Mouse (Mus musculus) embryonic facial prominence, embryonic 13.5 days (tissue): ENCODE measurements around the gene Eef1akmt2. TPM values are rescaled to one million over a fixed set of nuclear protein-coding genes. Genes with fewer than 3 reads are reported as not detected.

Experiments used
- ATAC-seq: fragments of 200-750 bp; cut with Nextera tagmentation; 2 replicates; pipeline ENCODE4 v1.8.0; 2017; ENCODE audit warnings: low read depth; ENCODE audit not compliant: insufficient number of reproducible peaks, insufficient read depth, low FRiP score, low TSS enrichment
- H3K27ac ChIP-seq: fragments of 300-500 bp; sonication (generic); 2 replicates; pipeline ENCODE4 v1.5.1; 2015; ENCODE audit warnings: moderate library complexity, mild to moderate bottlenecking, inconsistent platforms
- H3K27me3 ChIP-seq: fragments of 300-500 bp; sonication (generic); 2 replicates; pipeline ENCODE4 v1.6.1; 2015; ENCODE audit warnings: mild to moderate bottlenecking, inconsistent platforms
- H3K36me3 ChIP-seq: fragments of 300-500 bp; sonication (generic); 2 replicates; pipeline ENCODE4 v1.6.1; 2015; ENCODE audit warnings: mild to moderate bottlenecking, inconsistent platforms
- H3K4me1 ChIP-seq: fragments of 300-500 bp; sonication (generic); 2 replicates; pipeline ENCODE4 v1.6.1; 2015; ENCODE audit warnings: inconsistent platforms
- H3K4me2 ChIP-seq: fragments of 300-500 bp; sonication (generic); 2 replicates; pipeline ENCODE4 v1.6.1; 2015; ENCODE audit warnings: moderate library complexity, mild to moderate bottlenecking, inconsistent platforms
- H3K4me3 ChIP-seq: fragments of 300-500 bp; sonication (generic); 2 replicates; pipeline ENCODE4 v1.5.1; 2015; ENCODE audit warnings: mild to moderate bottlenecking, inconsistent platforms
- H3K9ac ChIP-seq: fragments of 300-500 bp; sonication (generic); 2 replicates; pipeline ENCODE4 v1.6.1; 2015; ENCODE audit warnings: mild to moderate bottlenecking, inconsistent platforms
- H3K9me3 ChIP-seq: fragments of 300-500 bp; sonication (generic); 2 replicates; pipeline ENCODE4 v1.6.1; 2016; ENCODE audit warnings: inconsistent platforms
- WGBS: fragments of 180-500 bp; shearing (Covaris S2); methylation state at CpG from one replicate; pipeline ENCODE4 v1.1.7; 2015; ENCODE audit warnings: mixed read lengths; 5-methylcytosine and 5-hydroxymethylcytosine counted together
- polyA plus RNA-seq: library from polyadenylated mRNA; unstranded; fragments of >200 nt; fragmentation: Nextera tagmentation; extraction: Ambion mirVana; gene quantifications from 2 replicates; pipeline ENCODE4 v1.2.1, GENCODE M21; 2015

Gene Eef1akmt2
- polyA plus RNA-seq, 1 experiment from 2014 or later = 80.1 TPM

- 85% methylated on average over 5 of the region's 5 CpGs for WGBS
- H3K4me3 ChIP-seq = no peak overlapping the region
- ATAC-seq = no peak
Observed at GRCm38 (mm10) chr7:132799119-132800016, 53.1 kb downstream of the Eef1akmt2 start.

DNA sequence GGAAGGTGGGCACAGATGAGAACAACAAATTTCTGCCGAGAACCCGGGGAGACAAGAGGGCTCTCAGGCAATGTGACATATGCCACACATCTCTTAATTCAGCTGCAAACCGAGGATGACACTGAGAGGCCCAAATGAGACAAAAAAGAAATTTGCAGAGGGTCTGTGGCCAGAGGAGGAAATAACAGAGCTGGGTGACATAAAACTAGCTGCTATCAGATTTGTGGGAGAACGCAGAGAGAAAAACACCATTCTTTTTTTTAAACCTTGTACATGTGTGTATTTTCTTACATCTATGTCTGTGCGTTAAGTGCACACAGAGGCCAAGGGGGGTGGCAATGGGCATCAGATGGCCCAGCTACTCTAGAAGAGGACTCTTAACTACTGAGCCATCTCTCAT is 57.3 kb downstream of the Eef1akmt2 start:
- Histone ChIP-seq H3K27me3 (no peaks in the 10 kb centered on the region), H3K9me3 (no peaks in the 10 kb centered on the region), H3K4me3 (no peak overlapping the region), H3K36me3 (0 out of 2 replicates have a peak, but pooled peaks cover 3% of the 10 kb centered on the region), H3K27ac (no peak overlapping the region), H3K4me2 (no peak overlapping the region), H3K4me1 (peaks cover 33% of the 10 kb centered on the region), H3K9ac (no peak overlapping the region)
- WGBS = 86% methylated on average over 5 of the region's 5 CpGs
- no peak for ATAC-seq

More at GRCm38 (mm10) chr7:132799119-132800016, 53.1 kb downstream of the Eef1akmt2 start:
- Histone ChIP-seq H3K4me2 (no peak overlapping the region), H3K4me1 (peaks cover 22% of the 10 kb centered on the region; the same call in 1 of the 2 replicates), H3K36me3 (0 out of 2 replicates have a peak, but pooled peaks cover 10% of the 10 kb centered on the region), H3K9ac (0 out of 2 replicates have a peak overlapping the region, but pooled peaks have one; percentile 6), H3K27ac (no peak overlapping the region), H3K27me3 (no peaks in the 10 kb centered on the region), H3K9me3 (no peaks in the 10 kb centered on the region)

DNA sequence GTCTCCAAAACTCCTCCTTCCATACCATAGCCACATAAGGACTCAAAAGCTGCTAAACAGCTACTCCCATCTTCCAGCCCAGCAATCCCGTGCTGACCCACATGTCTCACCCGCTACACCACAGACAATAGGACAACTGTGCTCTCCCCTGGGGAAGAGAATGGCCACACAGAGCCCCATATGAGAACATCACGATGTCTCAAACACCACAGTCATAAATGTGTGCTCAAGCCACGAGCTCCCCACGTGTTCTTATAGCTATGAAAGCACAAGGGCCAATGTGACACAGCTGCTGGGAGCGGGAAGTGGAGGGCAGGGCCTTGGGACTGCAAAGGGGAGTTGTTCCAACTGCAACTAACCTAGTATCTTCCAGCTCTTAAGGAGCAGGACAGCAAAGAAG is 59.0 kb downstream of the Eef1akmt2 start:
- Histone ChIP-seq H3K27ac (no peak overlapping the region; the same call in 1 of the 2 replicates), H3K4me2 (no peak overlapping the region), H3K36me3 (0 out of 2 replicates have a peak, but pooled peaks cover 3% of the 10 kb centered on the region), H3K27me3 (no peaks in the 10 kb centered on the region), H3K4me1 (peaks cover 29% of the 10 kb centered on the region), H3K9me3 (no peaks in the 10 kb centered on the region), H3K4me3 (no peak overlapping the region), H3K9ac (no peak overlapping the region)
- no peak for ATAC-seq
- 63% methylated on average over 6 of the region's 6 CpGs for WGBS

DNA sequence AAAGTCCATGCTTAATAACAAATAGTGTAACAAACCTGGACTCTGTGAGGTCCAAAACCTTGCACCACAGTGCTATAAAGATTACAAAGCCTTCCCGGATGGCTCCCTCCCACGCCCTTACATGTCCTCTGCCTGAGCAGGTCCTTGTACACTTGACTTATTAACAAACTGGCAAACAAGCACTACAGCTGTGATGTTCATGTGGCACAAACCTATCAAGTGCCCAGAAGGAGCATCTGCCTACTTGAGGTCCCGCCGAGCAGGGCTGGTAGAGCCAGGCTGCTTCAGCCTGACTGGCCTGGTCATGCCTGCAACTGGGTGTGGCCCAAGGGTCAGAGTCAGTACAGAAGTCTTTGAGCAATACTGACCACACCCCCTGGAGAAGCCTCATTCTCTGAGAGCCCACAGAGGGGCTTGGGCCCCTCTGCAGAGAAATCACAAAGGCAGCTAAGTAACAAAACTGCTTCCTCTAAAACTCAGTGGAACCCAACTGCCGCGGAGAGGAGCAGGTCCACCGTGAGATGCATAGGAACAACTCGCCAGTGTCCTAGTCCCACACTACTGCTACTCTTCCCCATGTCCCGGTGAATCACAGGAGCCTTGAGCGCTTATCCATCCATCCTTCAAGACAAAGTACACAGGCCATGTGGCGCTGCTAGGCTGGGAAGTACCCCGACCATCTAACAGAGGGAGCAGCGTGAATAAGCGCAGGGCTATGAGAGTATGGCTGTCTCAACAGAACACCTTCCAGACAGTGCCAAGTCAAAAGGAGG is 61.8 kb downstream of the Eef1akmt2 start:
- no peak overlapping the region for H3K4me2 ChIP-seq
- H3K4me3 ChIP-seq = no peak overlapping the region
- H3K4me1 ChIP-seq = peaks cover 37% of the 10 kb centered on the region
- 85% methylated on average over 14 of the region's 14 CpGs for WGBS
- ATAC-seq = no peak
- no peaks in the 10 kb centered on the region for H3K27me3 ChIP-seq
- no peaks in the 10 kb centered on the region for H3K36me3 ChIP-seq
- H3K9me3 ChIP-seq = no peaks in the 10 kb centered on the region
- H3K9ac ChIP-seq = no peak overlapping the region
- no peak overlapping the region for H3K27ac ChIP-seq

DNA sequence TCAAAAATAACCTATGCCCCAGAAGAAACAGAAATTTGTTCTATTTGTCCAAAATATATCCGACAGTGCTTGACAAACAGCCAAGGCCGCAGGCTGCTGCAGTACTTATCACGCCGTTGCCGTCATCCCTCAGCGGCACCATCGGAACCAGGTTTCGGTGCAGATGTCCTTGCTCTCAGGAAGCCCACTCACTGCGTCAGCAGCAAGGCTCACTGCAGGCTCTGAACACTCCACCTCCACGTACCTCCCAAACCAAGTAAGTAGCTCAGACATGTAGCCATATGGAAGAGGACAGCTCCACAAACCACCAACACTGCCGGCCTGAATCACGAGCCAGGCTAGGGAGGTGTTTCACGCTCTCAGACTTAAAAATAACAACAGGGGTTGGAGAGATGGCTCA is 63.6 kb downstream of the Eef1akmt2 start:
- H3K4me2 ChIP-seq = no peak overlapping the region
- WGBS = 94% methylated on average over 13 of the region's 13 CpGs
- no peak overlapping the region for H3K4me3 ChIP-seq
- no peaks in the 10 kb centered on the region for H3K27me3 ChIP-seq
- no peak overlapping the region for H3K27ac ChIP-seq
- H3K9ac ChIP-seq = no peak overlapping the region
- peaks cover 31% of the 10 kb centered on the region for H3K4me1 ChIP-seq
- ATAC-seq = no peak
- no peaks in the 10 kb centered on the region for H3K9me3 ChIP-seq
- no peaks in the 10 kb centered on the region for H3K36me3 ChIP-seq

- no peaks in the 10 kb centered on the region for H3K9me3 ChIP-seq
- no peak for ATAC-seq
- no peaks in the 10 kb centered on the region for H3K36me3 ChIP-seq
- WGBS = 93% methylated on average over 4 of the region's 4 CpGs
- no peak overlapping the region for H3K9ac ChIP-seq
- H3K27me3 ChIP-seq = no peaks in the 10 kb centered on the region
- H3K4me1 ChIP-seq = peaks cover 25% of the 10 kb centered on the region
- H3K4me3 ChIP-seq = no peak overlapping the region
- H3K27ac ChIP-seq = no peak overlapping the region
- H3K4me2 ChIP-seq = no peak overlapping the region
Observed at GRCm38 (mm10) chr7:132787496-132788190, 64.8 kb downstream of the Eef1akmt2 start.

GRCm38 (mm10) chr7:132787022-132787421 is 65.5 kb downstream of the Eef1akmt2 start:
- Histone ChIP-seq H3K4me3 (no peak overlapping the region), H3K4me2 (no peak overlapping the region), H3K36me3 (no peaks in the 10 kb centered on the region), H3K4me1 (peaks cover 27% of the 10 kb centered on the region), H3K9ac (no peak overlapping the region), H3K9me3 (no peaks in the 10 kb centered on the region), H3K27ac (no peak overlapping the region), H3K27me3 (no peaks in the 10 kb centered on the region)
- no peak for ATAC-seq
- 89% methylated on average over 4 of the region's 4 CpGs for WGBS

DNA sequence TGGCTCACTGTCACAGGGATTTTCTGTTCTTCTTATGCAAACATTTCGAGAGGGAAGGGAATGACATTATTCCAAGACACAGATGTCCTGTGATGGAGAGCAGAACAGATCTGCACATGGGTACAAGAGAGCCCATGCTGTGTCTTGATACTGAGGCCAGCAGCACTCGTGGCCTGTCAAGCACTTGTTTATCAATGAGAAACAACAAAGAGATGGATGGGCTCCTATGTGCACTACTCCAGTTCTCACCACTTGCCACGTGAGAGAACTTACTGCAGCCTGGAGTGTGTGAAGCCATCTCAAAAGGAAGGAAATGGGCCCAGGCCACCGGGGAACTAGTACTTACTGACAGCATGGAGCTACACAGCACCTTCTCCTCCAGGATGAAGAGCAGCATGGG is 66.0 kb downstream of the Eef1akmt2 start:
- no peak overlapping the region for H3K27ac ChIP-seq
- no peak overlapping the region for H3K4me3 ChIP-seq
- 57% methylated on average over 4 of the region's 4 CpGs for WGBS
- ATAC-seq = no peak
- no peaks in the 10 kb centered on the region for H3K36me3 ChIP-seq
- H3K4me2 ChIP-seq = no peak overlapping the region
- H3K4me1 ChIP-seq = peaks cover 27% of the 10 kb centered on the region
- H3K27me3 ChIP-seq = no peaks in the 10 kb centered on the region
- no peak overlapping the region for H3K9ac ChIP-seq
- no peaks in the 10 kb centered on the region for H3K9me3 ChIP-seq

- H3K4me2 ChIP-seq = no peak overlapping the region
- no peaks in the 10 kb centered on the region for H3K36me3 ChIP-seq
- no peak overlapping the region for H3K27ac ChIP-seq
- H3K4me3 ChIP-seq = no peak overlapping the region
- no peaks in the 10 kb centered on the region for H3K9me3 ChIP-seq
- no peak overlapping the region for H3K9ac ChIP-seq
- no peaks in the 10 kb centered on the region for H3K27me3 ChIP-seq
- ATAC-seq = no peak
- WGBS = 61% methylated on average over 7 of the region's 7 CpGs
- H3K4me1 ChIP-seq = peaks cover 28% of the 10 kb centered on the region
Observed at GRCm38 (mm10) chr7:132786011-132786410, 66.5 kb downstream of the Eef1akmt2 start.

GRCm38 (mm10) chr7:132784101-132784500 is 68.4 kb downstream of the Eef1akmt2 start:
- no peaks in the 10 kb centered on the region for H3K9me3 ChIP-seq
- peaks cover 27% of the 10 kb centered on the region for H3K4me1 ChIP-seq
- 81% methylated on average over 5 of the region's 5 CpGs for WGBS
- no peak overlapping the region for H3K4me2 ChIP-seq
- H3K27me3 ChIP-seq = no peaks in the 10 kb centered on the region
- peaks cover under 1% of the 10 kb centered on the region; the same call in 1 of the 2 replicates for H3K36me3 ChIP-seq
- ATAC-seq = no peak
- H3K4me3 ChIP-seq = no peak overlapping the region
- no peak overlapping the region for H3K9ac ChIP-seq
- no peak overlapping the region for H3K27ac ChIP-seq

GRCm38 (mm10) chr7:132781850-132782249 is 70.6 kb downstream of the Eef1akmt2 start:
- 45% methylated on average over 6 of the region's 6 CpGs for WGBS
- no peaks in the 10 kb centered on the region for H3K27me3 ChIP-seq
- H3K36me3 ChIP-seq = peaks cover 22% of the 10 kb centered on the region
- H3K4me3 ChIP-seq = no peak overlapping the region
- no peaks in the 10 kb centered on the region for H3K9me3 ChIP-seq
- ATAC-seq = no peak
- peaks cover 30% of the 10 kb centered on the region for H3K4me1 ChIP-seq
- peak overlapping the region; percentile 62 for H3K27ac ChIP-seq
- H3K9ac ChIP-seq = no peak overlapping the region
- H3K4me2 ChIP-seq = peak overlapping the region; percentile 11; the same call in 1 of the 2 replicates
